Mouse (Mus musculus) ovary, adult 18-20 months (tissue): ENCODE measurements around the gene Tmem116.

Source experiments
- DNase-seq: peaks from one replicate; pipeline ENCODE4 v3.0.0; 2022; ENCODE audit warnings: low spot score, mixed read lengths

The Tmem116 gene

DNA sequence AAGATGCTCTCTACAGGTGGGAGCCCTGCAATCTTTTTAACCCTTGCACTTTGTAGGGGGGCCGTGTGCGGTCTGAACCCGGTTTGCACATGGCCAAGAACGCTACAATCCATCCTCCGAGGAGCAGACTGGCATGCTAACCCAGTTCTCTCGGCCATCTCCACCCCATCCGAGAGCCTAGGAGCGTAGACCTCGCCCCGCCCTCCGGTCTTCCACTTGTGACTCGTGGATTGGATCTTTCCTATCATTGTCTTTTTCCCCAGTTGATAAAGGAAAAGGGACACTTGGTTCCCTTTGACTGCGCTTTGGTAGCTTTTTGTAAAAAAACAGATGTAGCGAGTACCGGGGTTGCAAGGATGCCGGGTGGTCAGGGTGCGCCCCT is at the start of gene Tmem116:
TSS of gene Tmem116 (plus strand) at position 250 of the 382 bp plus-strand sequence.
- DNase-seq, result peak; percentile 12

DNA sequence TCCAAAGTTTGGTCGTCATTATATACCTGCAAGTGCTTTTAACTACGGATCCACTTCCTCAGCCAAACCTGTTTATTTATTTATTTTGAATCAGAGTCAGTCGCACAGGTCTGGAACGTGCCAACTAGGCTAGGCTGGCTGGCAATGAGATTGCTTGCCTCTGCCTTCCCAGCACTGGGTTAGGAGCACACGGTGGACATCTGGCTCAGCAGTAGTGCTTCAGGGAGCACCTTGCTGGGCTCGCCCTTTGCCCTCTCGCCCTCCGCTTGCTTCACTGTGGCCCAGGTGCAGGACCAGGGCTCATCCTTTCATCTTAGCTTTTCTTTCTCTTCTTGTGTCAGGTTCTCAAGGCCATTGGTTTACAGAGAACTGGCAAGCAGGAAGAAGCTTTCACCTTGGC is 43.8 kb upstream of the Tmem116 start:
- DNase-seq, result no peak

DNA sequence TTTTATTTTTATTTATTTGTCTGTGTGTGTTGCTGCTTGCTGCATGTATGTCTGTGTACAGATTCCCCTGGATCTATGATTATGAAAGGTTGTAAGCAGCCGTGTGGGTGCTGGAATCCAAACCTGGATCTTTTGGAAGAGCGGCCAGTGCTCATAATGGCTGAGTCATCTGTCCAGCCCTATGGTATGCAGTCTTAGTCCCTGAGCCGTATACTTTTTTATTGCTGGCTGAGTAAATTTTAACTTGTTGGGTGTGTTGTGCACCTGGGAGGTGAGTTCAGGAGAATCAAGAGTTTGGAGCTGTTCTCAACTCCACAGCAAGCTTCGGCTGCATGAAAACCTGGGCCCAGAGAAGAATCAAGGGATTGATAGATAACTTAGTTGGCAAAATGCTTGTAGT is 40.7 kb upstream of the Tmem116 start:
- DNase-seq, result no peak

DNA sequence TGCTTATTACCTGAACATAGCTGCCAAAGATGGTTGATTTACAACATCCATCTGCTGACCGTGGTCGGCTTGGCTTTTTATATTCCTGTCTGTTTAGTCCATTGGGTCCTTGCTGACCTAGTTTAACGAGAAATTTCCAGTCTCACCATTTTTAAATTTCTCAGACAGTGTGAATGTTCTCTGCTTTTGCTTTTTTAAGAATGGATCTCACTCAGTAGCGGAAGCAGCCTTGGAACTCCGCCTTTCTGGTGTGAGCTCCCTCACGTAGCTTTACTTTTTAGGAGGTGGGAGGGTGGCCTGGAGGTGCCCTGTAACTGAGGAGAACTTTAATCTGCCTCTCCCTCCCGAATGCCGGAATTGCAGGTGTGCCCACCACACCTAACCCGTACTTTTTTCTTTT is 31.0 kb upstream of the Tmem116 start:
- no peak for DNase-seq

DNA sequence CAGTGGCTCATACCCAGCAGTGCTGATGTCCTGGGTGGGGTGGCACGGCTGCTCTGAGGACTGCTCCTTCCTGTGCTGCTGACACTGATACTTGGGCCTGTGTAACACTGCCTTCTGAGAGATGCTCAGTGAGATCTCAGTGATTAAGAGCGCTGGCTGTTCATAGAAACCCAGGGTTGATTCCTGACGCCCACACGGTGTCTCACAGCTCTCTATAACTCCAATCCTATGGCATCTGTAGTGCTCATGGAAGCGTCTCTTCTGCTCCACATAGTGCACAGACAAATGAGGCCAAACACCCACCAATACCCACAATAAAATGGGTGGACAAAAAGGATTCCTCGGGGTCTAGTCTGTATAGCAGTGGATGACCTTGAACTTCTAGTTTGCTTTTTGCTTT is 28.9 kb upstream of the Tmem116 start:
- DNase-seq, result no peak

DNA sequence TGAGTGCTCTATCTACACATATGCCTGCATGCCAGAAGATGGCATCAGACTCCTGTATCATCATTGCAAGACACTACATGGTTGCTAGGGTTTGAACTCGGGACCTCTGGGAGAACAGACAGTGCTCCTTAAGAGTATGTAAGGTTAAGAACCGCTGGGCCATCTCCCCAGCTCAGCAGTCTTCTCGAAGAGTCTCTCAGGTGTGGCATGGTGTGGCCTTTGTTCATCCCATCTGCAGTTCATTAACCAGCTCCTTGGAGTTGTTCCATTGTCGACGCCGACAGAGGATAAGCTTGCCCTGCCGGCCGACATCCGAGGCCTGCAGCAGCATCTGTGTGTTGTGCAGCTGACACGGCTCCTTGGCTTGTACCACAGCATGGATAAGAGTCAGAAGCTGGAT is 28.4 kb upstream of the Tmem116 start:
- no peak for DNase-seq

DNA sequence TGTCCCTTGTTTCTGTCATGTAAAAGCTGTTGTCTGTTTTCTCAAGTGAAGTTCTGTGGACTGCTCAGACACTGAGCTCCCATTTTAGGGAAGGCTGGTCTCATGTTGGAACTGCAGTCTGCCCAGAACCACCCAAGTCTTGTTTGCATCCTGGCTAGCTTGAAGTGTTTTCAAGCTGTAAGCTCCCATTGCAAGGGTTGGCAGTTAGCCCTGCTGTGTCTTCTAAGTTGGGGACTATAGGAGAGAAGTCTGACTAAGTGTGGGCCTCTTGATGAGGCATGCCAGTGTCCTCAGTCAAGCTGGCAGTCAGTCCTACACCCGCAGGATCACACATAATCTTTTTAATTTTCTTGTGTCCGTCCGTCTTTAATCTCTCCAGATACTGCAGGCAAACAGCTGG is 22.7 kb upstream of the Tmem116 start:
- no peak for DNase-seq

DNA sequence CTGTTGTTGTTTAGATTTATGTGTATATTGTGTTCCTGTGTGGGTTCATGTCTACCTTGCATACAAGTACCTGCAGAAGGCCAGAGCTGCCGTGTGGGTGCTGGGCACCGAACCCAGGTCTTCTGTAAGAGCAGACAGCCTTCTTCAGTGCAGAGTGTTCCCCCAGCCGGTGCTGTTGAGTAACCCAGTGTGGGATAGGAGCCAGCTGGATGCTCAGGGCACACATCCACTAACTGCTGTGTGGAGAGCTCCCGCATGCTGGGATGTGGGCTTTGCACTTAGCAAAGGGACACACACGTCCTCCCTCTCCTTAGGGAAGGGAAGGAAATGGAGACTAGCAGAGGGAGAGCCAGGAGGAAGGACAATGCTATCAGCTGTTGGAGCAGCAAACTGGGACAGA is 13.6 kb upstream of the Tmem116 start:
- DNase-seq, result no peak

DNA sequence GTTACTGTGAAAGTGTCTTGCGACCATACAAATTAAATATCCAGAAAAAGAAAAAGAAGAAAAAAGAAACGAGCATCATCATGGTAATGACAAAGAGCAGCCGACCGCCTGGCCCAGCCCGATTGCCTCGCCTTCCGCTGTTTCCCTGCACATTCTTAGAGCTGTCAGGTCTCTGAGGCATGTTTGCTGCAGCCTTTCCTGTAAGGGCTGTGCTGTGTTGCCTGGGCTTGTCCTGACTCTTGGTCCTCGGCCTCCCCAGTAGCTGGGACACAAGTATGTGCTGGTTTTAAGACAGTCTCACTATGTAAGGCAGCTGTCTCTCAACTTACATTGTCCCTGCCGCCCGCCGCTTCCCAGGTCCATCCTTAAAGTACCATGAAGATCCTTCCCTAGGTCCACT is 12.9 kb upstream of the Tmem116 start:
- DNase-seq, result no peak

DNA sequence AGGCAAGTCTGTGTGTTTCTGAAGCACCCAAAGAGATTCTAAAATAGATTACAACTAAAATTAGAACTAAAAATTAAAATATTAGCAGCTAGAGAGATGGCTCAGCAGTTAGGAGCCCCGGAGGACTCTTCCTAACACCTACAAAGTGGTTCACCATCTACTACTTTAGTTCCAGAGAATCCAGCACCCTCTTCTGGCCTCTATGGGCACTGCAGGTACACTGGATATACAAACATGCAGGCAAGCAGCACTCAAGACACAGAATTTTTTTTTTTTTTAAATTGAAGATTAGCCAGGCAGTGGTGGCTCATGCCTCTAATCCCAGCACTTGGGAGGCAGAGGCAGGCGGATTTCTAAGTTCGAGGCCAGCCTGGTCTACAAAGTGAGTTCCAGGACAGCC is 8.1 kb upstream of the Tmem116 start:
- no peak for DNase-seq

DNA sequence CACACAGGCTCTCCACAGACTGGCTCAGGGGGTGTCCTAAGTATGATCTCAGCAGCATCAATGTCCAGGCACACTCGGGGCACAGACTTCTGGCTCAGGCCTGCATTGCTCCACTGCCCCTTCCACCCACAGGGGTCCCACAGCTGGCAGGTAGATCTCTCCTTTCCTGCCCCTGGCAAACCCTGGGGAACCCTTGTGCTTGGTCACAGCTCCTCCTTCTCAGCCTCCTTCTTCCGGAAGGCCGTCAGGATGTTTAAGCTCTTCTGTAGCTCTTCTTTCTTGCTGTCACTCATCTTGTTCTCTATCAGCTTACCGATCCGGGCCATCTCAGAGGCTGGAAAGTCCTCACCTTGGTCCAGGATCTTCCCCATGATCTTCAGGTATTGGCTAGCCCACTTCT is 6.8 kb upstream of the Tmem116 start:
- no peak for DNase-seq

DNA sequence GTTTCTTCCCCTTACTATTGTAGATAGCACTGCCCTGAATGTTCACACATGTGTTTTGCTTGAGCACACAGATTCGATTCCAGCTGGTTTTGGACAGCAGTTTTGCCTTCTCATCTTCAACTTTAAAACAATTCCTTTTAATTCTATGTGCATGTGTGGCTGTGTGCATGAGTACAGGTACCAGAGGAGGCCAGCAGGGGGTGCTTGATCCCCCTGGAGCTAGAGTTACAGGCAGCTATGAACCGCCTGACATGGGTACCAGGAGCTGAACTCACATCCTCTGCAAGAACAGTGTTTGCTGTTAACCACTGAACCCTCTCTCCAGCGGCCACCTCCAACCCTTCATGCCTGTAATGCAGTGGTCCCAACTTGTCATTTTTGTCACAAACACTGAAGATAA is 3.2 kb upstream of the Tmem116 start:
- no peak for DNase-seq

DNA sequence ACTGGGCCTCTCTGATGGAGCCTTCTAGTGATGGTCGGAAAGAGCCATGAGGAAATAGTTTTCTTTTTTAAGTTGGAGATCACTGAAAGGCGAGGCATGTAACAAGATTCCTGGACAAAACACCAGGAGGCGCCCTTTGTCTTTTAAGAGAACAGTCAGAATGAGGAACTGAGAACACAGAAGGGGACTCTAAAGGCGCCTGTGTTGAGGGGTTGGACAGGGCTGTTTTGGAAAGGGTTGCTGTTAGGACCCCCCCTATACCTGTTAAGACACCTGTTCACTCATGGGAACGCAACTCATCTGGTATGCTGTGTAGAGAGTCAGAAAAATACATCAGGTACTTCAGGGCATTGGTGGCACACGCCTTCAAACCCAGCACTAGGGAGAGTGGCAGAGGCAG is 1.7 kb upstream of the Tmem116 start:
- DNase-seq, result no peak

DNA sequence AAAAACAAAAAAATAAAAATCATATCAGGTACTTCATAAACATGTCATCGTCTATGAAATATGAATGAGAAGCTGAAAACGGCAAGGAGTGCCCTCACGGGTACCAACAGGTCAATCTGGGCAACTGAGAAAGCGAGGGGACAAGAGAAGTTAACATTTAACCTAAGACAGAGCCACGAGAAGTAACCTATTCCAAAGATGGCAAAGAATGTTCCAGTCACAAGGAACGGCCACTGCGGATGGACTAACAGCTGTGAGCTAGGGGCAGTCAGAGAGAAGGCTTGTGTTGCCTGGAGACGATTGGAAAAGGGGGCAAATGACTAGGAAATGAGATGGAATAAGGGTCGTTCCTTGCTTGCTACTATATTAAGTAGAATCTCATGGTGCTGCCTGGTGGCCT is 1.2 kb upstream of the Tmem116 start:
- DNase-seq, result no peak

DNA sequence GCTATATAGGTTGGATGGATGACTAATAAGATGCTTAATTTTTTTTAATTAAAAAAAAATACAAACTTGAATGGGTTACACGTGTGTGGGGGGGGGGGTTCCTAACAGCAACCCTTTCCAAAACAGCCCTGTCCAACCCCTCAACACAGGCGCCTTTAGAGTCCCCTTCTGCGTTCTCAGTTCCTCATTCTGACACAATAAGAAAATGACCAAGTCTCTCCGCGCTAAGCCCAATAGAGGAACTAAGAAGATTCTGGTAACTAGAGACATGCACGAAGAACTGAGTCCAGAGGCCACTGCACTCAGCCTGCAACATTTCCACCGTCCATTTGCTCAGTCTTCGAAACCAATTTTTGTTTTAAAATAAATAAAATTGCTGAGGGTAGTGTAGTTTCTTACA is 490 bp upstream of the Tmem116 start:
- DNase-seq, result no peak

DNA sequence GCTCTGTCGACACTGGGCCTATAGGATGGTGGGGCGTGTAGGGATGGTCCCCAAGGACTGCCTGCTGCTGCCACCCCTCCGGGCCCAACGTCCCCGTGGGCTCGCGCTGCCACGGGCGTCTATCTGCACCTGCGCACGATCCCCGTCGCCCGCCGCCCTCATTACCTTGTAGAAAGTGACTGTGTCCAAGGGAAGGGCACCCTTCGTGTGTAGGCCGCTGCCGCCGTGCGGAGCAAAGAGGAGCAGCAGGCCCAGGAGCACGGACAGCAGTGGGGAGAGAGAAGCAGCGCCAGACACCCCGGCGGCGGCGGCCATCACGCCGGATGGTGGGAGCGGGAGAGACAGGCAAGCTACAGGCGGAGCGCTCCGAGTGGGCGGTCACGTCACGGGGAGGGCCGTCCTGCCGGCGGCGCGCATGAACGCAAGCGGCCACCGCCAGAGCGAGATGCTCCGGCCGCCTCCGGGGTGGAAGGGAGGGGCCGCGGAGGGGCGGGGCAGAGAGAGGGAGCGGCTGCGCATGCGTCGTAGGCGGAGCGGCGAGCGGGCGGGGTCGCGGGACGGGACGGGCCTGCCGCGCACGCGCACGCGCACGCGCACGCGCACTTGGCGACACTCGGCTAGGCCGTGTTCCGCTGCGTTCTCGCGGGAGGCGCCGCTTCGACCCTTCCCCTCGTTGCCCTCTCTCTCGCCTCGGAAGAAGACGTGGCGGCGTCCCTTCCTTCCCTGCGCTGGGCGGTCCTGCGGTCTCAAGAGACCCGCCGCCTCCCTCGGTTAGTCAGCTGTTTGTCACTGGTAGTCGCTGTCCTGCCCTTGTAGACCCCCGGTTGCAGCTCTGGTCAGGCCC is 555 bp downstream of the Tmem116 start, which contains the start of gene Erp29:
TSS of gene Erp29 (minus strand) at position 481 of the 844 bp plus-strand sequence.
- DNase-seq, result peak; percentile 97

DNA sequence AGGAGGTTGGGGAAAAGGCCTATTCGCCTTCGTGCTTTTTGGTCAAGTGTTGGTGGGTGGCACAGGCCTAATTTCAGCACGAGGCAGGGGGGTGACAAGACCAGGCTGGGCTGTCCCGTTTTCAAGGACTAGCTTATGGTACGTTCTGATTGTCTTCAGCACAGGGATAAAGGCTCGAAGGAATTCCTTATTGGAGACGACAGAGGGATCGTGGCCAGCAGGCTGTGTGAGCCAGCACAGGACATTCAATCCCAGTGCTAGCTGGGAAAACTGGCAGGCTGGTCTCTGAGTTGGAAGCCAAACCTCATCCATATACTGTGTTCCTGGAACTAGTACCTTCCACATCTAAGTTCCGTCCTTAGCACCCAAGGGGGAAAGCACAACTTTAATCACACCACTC is 1.2 kb downstream of the Tmem116 start:
- DNase-seq, result no peak

DNA sequence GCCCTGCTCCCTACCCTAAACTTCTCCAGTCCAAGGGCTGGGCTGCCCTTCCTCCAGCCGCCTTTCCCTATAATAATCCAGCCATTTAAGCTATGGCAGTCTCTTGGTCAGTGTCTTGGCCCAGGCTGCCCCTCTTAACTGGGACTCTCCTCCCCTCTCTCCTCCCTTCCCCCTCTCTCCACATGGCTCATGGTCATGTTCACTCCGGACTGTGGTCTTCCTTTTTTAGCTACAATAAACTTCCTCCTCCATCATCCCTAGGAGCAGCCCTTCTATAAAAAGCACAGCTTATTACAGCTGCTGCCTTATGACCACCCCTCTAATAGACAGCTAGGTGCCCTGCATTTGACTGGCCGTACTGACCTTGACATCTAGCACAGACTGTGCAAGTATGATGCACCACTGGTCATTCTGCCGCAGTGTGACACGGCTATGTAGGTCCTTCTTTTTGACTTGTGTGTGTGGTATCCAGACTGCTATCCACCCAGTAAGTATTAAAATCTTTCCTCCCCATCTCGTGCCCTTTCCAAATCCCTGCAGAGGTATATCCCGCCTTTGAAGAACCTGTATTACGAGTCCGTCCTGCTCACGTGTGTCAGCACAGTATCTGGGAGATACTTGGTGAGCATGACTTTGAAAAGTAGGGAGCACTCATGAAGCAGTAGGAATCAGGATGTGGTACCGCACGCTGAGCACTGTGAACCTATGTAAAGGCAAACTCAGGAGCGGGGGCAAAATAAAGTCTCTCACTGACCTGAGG is 2.2 kb downstream of the Tmem116 start:
- no peak for DNase-seq

DNA sequence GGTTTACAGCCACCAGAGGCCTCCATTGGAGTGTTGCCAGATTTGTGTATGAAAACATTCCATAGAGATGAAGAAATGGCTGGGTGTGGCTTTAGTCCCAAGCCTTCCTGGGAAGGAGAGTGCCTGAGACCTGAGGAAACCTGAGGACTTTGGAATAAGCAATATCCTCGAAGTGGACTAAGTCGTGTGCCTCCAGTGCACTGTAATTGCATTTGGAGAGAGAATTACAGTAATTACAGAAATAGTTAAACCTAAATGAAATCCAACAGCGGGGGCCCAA is 2.8 kb downstream of the Tmem116 start:
- DNase-seq, result no peak

DNA sequence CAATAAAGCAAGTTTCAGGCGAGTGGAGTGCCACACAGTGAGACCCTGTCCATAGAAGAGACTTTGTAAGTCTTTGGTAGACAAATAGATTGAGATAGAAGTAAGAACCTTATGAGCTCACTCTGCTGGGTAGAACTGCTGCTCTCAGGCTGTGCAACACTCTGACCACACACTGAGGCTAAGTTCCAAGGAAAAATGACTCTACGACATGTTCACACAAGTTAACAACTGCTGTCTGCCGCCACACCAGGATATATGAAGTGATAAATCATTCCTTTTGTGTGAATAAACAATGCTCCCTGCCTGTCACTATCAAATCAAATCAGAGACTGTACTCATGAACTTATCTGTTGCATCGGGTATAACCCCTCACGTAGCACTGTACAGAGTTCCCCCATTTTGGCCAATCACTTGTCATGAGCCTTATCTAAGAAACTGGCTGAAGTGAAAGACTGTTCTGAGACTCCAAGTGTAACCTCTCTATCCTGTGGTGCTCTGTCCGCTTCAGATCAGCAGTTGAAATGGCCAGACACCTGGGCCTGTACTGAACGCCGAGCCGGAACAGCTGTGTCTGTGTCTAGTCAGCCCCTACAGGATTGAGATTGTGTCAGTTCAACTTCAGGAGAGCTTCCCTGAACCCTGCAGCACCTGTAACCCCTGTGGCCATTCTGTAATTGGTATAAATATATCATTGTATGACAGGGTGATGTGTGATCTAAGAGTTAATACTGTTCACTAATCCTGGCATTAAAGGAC is 4.0 kb downstream of the Tmem116 start:
- DNase-seq, result no peak

DNA sequence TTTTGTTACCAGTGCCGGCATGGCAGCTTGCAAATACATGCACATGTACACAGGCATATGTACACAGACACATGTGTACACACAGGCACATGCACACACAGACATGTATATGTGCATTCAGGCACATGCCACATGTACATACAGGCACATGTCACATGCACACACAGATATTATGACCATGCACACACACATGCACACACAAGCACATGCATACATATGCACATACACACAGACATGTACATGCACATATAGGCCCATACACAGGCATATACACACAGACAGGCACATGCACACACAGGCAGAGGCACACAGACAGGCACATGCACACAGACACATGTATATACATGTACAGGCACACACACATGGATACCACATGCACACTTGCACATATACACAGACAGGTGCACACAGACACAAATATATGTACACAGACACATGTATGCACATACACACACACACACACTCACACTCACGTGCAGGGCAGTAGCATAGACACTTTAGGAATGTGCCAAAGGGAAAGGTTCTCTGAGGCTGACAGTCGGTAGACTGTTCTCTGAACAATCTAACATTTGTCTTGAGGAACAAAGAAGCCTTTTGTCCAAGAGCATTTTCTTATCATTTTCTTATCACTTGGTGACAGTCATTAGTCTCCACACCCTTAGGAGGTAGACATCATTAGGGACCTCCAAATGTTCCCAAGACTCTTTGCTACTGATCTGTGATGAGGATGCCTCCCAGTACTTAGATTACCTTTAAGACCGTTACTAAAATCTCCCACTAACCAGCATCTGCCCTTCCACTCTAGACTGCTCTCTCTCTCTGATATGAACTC is 9.9 kb downstream of the Tmem116 start:
- no peak for DNase-seq

DNA sequence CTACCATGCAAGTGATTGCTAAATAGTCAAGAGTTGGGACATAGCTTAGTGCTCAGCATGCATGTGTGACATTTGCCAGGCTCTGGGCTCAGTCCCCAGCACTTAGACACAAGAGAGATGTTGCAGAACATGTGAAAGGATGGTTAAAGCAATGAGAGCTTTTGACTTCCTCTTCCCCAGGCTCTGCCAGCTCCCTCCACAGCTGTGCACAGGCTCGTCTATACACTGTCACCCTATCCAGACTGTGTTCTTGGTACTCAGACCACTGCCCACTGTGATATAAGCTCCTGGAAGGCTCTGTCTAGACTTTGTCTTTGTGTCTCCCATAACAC is 10.4 kb downstream of the Tmem116 start:
- DNase-seq, result no peak
